Mouse (Mus musculus) ES-Bruce4 (cell line): Measurements from ENCODE around the gene Cpa3.

Experiments
- CTCF ChIP-seq: IDR thresholded peaks from one replicate; pipeline ENCODE4 v1.8.1; 2011; ENCODE audit warnings: low read depth, low read length
- EP300 ChIP-seq: IDR thresholded peaks from 2 replicates; pipeline ENCODE4 v1.6.1; 2011; ENCODE audit warnings: low read depth, low read length; ENCODE audit not compliant: insufficient read depth

DNA sequence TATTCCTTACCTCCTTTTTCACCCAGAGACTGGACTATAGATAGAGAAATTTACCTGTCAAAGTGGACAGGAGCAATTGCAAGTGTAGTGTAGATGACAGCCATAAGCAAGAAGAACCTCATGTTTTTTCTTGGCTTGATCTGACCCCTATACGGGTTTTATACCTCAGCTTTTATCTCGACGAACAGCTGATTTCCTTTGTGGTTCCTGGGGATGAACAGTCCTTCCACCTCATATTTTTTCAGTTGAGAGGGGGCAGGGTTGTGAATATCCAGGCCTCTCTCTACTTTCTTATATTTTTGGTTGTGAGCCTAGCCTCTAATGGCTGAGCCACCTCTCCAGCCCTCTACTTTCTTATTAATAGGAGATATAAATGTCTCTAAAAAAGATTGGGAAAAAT is at the start of gene Cpa3:
- TF ChIP-seq CTCF = no peak
- TF ChIP-seq EP300 = no peak
